Mouse (Mus musculus) bone marrow, adult 2 months (tissue): ENCODE data around the gene Trim31. TPM values are rescaled to one million over a fixed set of nuclear protein-coding genes. Genes with fewer than 3 reads are reported as not detected.

Experiments
- H3K27ac ChIP-seq: fragments of 200-500 bp; 2 replicates; pipeline ENCODE4 v1.5.1; 2012; ENCODE audit warnings: low read depth, mild to moderate bottlenecking, control low read depth, inconsistent platforms, low read length; ENCODE audit not compliant: control insufficient read depth, poor library complexity, insufficient read depth
- H3K4me1 ChIP-seq: fragments of 200-500 bp; 2 replicates; pipeline ENCODE4 v1.6.1; 2011; ENCODE audit warnings: low read length; ENCODE audit not compliant: control insufficient read depth, insufficient read depth
- H3K4me3 ChIP-seq: fragments of 200-500 bp; replicated peaks from 2 replicates; pipeline ENCODE3; 2011; ENCODE audit warnings: mild to moderate bottlenecking, low read depth, low read length, control low read depth; ENCODE audit not compliant: control insufficient read depth
- CTCF ChIP-seq: fragments of 200-500 bp; IDR thresholded peaks from 2 replicates; pipeline ENCODE4 v1.5.1; 2011; ENCODE audit warnings: low read length, control low read depth; ENCODE audit not compliant: control insufficient read depth, insufficient read depth
- POLR2A ChIP-seq: fragments of 200-500 bp; IDR thresholded peaks from 2 replicates; pipeline ENCODE4 v1.6.1; 2011; ENCODE audit warnings: low read depth, mild to moderate bottlenecking, control low read depth, low read length, borderline replicate concordance; ENCODE audit not compliant: control insufficient read depth
- WGBS: fragments of 180-500 bp; shearing (Covaris S2); methylation state at CpG from one replicate; pipeline ENCODE4 v1.1.7; 2018; 5-methylcytosine and 5-hydroxymethylcytosine counted together
- polyA plus RNA-seq: library from polyadenylated mRNA; stranded (reverse); fragments of >200 nt; gene quantifications from 2 replicates; pipeline ENCODE4 v1.2.4, GENCODE M21; 2011; ENCODE audit warnings: low replicate concordance; ENCODE audit not compliant: missing spikeins, insufficient read depth, insufficient read length

Gene Trim31
- polyA plus RNA-seq, 1 experiment: not detected

DNA sequence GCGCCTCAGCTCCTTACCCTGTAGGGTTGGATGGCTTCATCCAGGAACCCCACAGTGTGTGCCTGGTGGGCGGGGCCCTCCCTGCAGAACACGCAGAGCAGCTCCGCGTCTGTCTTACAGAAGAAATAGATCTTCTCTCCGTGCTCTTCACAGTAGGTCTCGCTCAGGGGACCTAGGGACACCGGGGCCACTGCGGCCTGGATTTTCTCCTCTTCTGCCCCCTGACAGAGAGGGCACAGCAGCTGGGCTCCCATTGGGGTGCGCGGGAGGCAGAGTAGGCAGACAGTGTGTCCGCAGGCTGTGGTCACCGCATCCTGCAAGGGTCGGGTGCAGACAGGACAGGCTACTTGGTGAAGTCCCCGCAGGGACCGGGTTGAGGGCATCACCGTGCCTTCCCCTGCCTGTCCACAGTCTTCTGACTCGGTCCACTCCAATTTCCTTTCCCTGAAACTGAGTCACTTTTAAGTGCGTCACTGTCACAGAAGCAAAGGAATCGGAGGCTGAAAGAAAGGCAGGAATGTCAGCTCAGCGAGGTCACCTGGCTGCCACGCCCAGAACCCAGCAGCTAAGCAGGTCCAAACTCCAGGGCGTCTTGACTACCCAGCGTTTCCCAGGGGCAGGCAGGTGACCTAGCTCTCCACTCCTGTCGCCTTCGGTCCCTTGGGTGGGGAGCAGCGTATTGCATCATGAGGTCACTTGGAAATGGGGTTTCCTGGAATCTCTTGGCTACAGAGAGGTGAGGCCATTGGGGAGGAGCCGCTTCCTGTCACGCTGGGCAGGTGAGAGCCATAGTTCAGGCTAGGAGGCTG lies 31.0 kb upstream of the Trim31 start, which contains the start of gene Trim15:
Gene Trim15 (minus strand): TSS at position 492 of the 809 bp plus-strand sequence.
- peak within 1 kb of the TSS; percentile 21 for H3K4me3 ChIP-seq

DNA sequence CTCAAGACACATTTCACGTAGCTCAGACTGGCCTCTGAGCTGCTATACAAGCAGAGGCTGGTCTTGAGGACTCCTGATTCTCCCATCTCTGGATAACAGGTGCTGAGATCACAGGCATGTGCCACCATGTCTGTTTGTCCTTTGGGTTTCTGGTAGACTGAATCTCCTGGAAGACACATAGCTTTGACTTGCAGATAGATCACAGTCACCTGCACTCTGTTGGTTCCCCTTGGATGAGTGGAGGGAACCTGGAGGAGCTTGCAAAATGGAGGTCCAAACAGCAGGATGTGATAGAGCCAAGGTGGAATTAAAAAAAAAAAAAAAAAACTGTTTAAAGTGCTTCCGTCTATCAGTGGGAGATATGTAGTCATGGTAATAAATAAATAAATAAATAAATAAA lies 29.1 kb upstream of the Trim31 start:
- peaks cover 3% of the 10 kb centered on the region; the same call in 1 of the 2 replicates for H3K4me1 ChIP-seq
- 62% methylated on average over 2 of the region's 2 CpGs for WGBS
- H3K27ac ChIP-seq: peak overlapping the region; percentile 42

More for the DNA sequence above, 31.0 kb upstream of the Trim31 start, which contains the start of gene Trim15:
- TF ChIP-seq POLR2A (no peak), CTCF (no peak)
- H3K27ac ChIP-seq: peak within 1 kb of the TSS; percentile 42; the same call in 1 of the 2 replicates
- 19% methylated on average over 29 of the region's 29 CpGs for WGBS
- H3K4me1 ChIP-seq: peaks cover 3% of the 10 kb centered on the region; the same call in 1 of the 2 replicates

GRCm38 (mm10) chr17:36869284-36869954 lies 28.5 kb upstream of the Trim31 start, which contains the start of gene Trim10:
Gene Trim10, plus strand, starts transcription at chr17:36869574.
- H3K4me1 ChIP-seq: peaks cover 3% of the 10 kb centered on the region; the same call in 1 of the 2 replicates
- H3K4me3 ChIP-seq: peak within 1 kb of the TSS; percentile 83
- H3K27ac ChIP-seq: peak within 1 kb of the TSS; percentile 85
- 64% methylated on average over 4 of the region's 4 CpGs for WGBS
- 0 out of 2 replicates have a peak, but pooled peaks have one; percentile 20 for TF ChIP-seq POLR2A
- no peak for TF ChIP-seq CTCF

More for the DNA sequence above, 29.1 kb upstream of the Trim31 start:
- no peak for TF ChIP-seq CTCF
- TF ChIP-seq POLR2A: no peak
- no peak overlapping the region for H3K4me3 ChIP-seq

- TF ChIP-seq POLR2A: peak; percentile 32; the same call in 1 of the 2 replicates
- no peak for TF ChIP-seq CTCF
- Histone ChIP-seq H3K4me1 (peaks cover 3% of the 10 kb centered on the region; the same call in 1 of the 2 replicates), H3K27ac (peak overlapping the region; percentile 85), H3K4me3 (peak overlapping the region; percentile 83)
- 62% methylated on average over 25 of the region's 25 CpGs for WGBS
Observed at GRCm38 (mm10) chr17:36869955-36870810, 27.7 kb upstream of the Trim31 start.

GRCm38 (mm10) chr17:36874636-36875035 lies 23.3 kb upstream of the Trim31 start:
- no peak for TF ChIP-seq CTCF
- TF ChIP-seq POLR2A: no peak
- 50% methylated on average over 4 of the region's 4 CpGs for WGBS
- H3K4me1 ChIP-seq: no peaks in the 10 kb centered on the region
- H3K4me3 ChIP-seq: no peak overlapping the region
- H3K27ac ChIP-seq: no peak overlapping the region

- Histone ChIP-seq H3K4me1 (no peaks in the 10 kb centered on the region), H3K4me3 (no peak overlapping the region), H3K27ac (no peak overlapping the region)
- 72% methylated on average over 2 of the region's 2 CpGs for WGBS
- TF ChIP-seq POLR2A: no peak
- no peak for TF ChIP-seq CTCF
Observed at GRCm38 (mm10) chr17:36883350-36883749, 14.6 kb upstream of the Trim31 start.

DNA sequence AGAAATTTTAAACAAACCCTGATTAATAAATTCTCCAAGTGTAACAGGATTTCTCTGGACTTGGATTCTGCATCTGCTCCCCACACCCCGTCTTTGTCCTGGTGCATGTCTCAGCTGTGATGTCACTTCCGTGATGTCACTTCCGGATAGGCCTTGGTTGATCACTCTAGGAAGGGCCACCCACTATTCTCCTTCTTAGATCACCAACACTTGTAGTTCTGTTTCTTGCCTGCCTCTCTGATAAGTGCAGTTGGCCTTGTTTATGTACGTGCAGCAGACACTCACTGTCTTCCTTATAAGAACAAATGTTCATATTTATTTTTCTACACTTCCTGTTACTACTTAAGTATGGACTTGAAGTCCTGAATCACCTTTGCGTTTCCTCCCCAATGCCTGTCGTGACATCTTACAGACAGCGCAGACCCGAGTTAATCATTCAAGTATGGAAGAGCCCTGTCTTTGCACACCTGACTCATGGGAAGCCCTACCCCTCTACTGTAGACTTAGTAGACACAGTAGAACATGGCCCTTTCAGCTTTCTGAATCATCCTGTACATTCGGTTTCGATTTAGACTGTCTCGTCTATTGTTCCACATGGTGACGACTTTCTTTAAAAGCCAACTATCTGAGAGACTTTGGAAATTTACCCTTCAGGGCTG lies 12.7 kb upstream of the Trim31 start:
- Histone ChIP-seq H3K4me1 (no peaks in the 10 kb centered on the region), H3K27ac (no peak overlapping the region), H3K4me3 (no peak overlapping the region)
- WGBS: 88% methylated on average over 12 of the region's 12 CpGs
- TF ChIP-seq CTCF (no peak), POLR2A (no peak)
